Mouse (Mus musculus) forebrain, embryonic 10.5 days (tissue): ENCODE data around the gene Agap1. TPM values are rescaled to one million over a fixed set of nuclear protein-coding genes. Genes with fewer than 3 reads are reported as not detected.
A peak's percentile ranks its signal among the peaks of the same experiment; 100 is the strongest.

ENCODE experiments used
- DNase-seq: peaks from one replicate; pipeline ENCODE4 v3.0.0-alpha.2; 2017; ENCODE audit warnings: low spot score; ENCODE audit errors: extremely low spot score
- H3K27ac ChIP-seq: fragments of 300-500 bp; sonication (generic); 2 replicates; pipeline ENCODE4 v1.5.1; 2016; ENCODE audit warnings: mild to moderate bottlenecking
- H3K27me3 ChIP-seq: fragments of 300-500 bp; sonication (generic); 2 replicates; pipeline ENCODE4 v1.6.1; 2016; ENCODE audit warnings: mild to moderate bottlenecking; ENCODE audit not compliant: poor library complexity, severe bottlenecking
- H3K36me3 ChIP-seq: fragments of 300-500 bp; sonication (generic); replicated peaks from 2 replicates; pipeline ENCODE4 v1.6.1; 2016; ENCODE audit warnings: mild to moderate bottlenecking, moderate library complexity
- H3K4me1 ChIP-seq: fragments of 300-500 bp; sonication (generic); 2 replicates; pipeline ENCODE4 v1.6.1; 2016
- H3K4me3 ChIP-seq: fragments of 300-500 bp; sonication (generic); 2 replicates; pipeline ENCODE4 v1.5.1; 2016; ENCODE audit warnings: mild to moderate bottlenecking, moderate library complexity
- H3K9me3 ChIP-seq: fragments of 300-500 bp; sonication (generic); 2 replicates; pipeline ENCODE4 v1.6.1; 2016; ENCODE audit warnings: mild to moderate bottlenecking, moderate library complexity
- WGBS: fragments of 180-500 bp; shearing (Covaris S2); methylation state at CpG from one replicate; pipeline ENCODE4 v1.1.7; 2016; 5-methylcytosine and 5-hydroxymethylcytosine counted together
- polyA plus RNA-seq: library from polyadenylated mRNA; unstranded; fragments of >200 nt; fragmentation: Nextera tagmentation; extraction: Ambion mirVana; gene quantifications from 2 replicates; pipeline ENCODE4 v1.2.1, GENCODE M21; 2016

The Agap1 gene
- polyA plus RNA-seq, 1 experiment from 2014 or later: 14.3 TPM

DNA sequence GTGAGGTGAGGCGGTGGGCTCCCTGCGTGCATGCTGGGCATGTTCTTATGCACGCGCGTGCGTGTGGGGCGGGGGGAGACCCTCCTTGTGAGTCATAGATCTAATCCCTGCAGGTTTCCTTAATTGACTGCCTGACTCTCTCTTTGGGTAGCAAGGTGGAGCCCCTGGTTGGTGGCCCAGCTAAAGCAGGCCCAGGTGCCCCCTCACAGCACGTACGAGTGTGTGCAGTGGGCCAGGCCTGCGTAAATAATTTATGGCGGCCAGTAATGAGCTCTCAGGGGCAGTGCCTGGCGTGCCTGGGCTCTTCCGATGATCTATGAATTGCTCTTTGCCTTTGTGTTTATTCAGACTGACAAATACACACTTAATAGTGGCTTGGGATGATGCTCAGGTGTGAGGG lies 86.5 kb downstream of the Agap1 start:
- H3K27ac ChIP-seq: peak overlapping the region; percentile 64; the same call in 1 of the 2 replicates
- H3K4me1 ChIP-seq: peaks cover 57% of the 10 kb centered on the region
- H3K27me3 ChIP-seq: no peaks in the 10 kb centered on the region
- no peaks in the 10 kb centered on the region for H3K9me3 ChIP-seq
- no peaks in the 10 kb centered on the region for H3K36me3 ChIP-seq
- 86% methylated on average over 13 of the region's 13 CpGs for WGBS
- no peak overlapping the region for H3K4me3 ChIP-seq
- no peak for DNase-seq

DNA sequence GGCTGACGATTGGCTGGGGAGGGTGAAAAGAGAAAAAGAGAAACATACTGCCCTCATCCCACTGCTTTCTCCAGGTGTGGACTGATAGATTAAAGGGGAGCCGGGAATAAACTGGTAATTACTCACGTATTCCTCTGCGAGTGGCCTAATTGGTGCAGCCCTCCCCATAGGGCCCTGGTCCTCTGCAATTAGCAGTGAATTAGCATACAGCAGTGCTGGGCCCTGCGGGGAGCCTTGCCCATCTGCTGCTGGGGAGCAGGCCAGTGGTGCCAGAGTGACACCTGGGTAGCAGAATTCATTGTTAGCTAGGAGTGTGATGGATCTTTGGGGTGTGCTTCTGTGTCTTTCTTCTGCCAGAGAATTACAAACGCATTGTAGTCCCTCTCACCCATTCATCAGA lies 87.9 kb downstream of the Agap1 start:
- H3K4me3 ChIP-seq: no peak overlapping the region
- no peaks in the 10 kb centered on the region for H3K9me3 ChIP-seq
- no peaks in the 10 kb centered on the region for H3K36me3 ChIP-seq
- peak overlapping the region; percentile 51; the same call in 1 of the 2 replicates for H3K27ac ChIP-seq
- WGBS: 50% methylated on average over 6 of the region's 6 CpGs
- peaks cover 64% of the 10 kb centered on the region for H3K4me1 ChIP-seq
- H3K27me3 ChIP-seq: no peaks in the 10 kb centered on the region
- no peak for DNase-seq

DNA sequence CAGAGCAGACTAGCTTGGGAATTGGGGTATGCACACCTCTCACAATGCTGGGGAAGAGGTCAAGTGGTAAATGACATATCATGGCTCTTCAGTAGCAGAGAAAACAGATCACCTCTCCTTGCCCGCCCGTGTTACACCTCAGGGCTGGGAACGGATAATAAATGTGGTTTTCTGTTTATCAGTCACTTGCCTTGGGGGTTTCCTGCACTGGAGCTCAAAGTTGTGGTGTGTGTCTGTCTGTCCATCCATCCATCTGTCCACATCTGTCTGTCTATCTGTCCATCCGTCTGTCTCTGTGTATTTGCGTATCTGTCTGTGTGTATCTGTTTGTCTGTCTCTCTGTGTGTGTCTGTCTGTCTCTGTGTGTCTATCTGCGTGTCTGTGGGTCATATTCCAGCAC lies 88.7 kb downstream of the Agap1 start:
- Histone ChIP-seq H3K27me3 (no peaks in the 10 kb centered on the region), H3K27ac (peak overlapping the region; percentile 51; the same call in 1 of the 2 replicates), H3K36me3 (no peaks in the 10 kb centered on the region), H3K4me3 (no peak overlapping the region), H3K9me3 (no peaks in the 10 kb centered on the region), H3K4me1 (peaks cover 67% of the 10 kb centered on the region)
- DNase-seq: no peak
- WGBS: 97% methylated on average over 6 of the region's 6 CpGs

DNA sequence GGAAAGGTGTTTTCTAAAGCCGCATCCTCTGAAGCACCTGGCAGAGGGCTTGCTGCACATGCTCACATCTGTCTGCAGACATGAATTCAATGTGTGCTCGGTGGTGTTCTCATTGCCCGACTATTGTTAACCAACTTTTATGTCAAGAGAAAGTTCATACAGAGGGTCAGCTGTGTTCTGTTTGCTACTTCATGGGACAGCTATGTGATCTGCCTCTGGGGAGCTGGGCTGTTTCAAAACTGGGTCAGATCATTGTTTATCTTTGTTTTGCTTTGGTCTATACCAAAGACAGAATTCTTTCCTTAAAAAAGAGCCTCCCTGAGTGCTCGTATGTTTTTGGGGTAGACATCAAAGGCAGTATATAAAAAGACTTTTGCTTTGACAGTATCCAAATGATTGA lies 89.5 kb downstream of the Agap1 start:
- Histone ChIP-seq H3K27ac (no peak overlapping the region), H3K27me3 (no peaks in the 10 kb centered on the region), H3K4me1 (peaks cover 70% of the 10 kb centered on the region), H3K9me3 (no peaks in the 10 kb centered on the region), H3K4me3 (no peak overlapping the region), H3K36me3 (no peaks in the 10 kb centered on the region)
- 96% methylated on average over 4 of the region's 4 CpGs for WGBS
- DNase-seq: no peak

DNA sequence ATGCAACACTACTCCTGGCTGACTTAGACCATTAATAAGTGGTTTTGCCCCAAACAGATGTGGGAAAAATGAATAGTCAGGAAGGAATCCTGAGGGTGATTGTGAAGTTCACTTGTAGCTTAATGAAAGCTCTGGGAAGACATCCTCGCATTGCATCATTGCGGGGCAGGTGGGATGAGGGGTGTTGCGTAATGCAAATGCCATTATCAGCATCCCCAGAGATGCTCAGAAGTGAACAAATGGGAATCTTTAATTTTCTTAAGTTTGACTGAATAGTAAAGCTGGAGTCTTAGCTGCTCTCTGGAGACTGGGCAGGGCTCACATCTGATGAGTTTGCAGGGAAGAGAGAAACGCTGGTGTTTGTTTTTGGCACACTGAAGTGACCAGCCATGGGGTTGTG lies 90.5 kb downstream of the Agap1 start:
- no peaks in the 10 kb centered on the region for H3K9me3 ChIP-seq
- WGBS: 97% methylated on average over 4 of the region's 4 CpGs
- no peak overlapping the region for H3K27ac ChIP-seq
- H3K27me3 ChIP-seq: no peaks in the 10 kb centered on the region
- H3K4me1 ChIP-seq: peaks cover 73% of the 10 kb centered on the region
- DNase-seq: no peak
- H3K36me3 ChIP-seq: no peaks in the 10 kb centered on the region
- no peak overlapping the region for H3K4me3 ChIP-seq

DNA sequence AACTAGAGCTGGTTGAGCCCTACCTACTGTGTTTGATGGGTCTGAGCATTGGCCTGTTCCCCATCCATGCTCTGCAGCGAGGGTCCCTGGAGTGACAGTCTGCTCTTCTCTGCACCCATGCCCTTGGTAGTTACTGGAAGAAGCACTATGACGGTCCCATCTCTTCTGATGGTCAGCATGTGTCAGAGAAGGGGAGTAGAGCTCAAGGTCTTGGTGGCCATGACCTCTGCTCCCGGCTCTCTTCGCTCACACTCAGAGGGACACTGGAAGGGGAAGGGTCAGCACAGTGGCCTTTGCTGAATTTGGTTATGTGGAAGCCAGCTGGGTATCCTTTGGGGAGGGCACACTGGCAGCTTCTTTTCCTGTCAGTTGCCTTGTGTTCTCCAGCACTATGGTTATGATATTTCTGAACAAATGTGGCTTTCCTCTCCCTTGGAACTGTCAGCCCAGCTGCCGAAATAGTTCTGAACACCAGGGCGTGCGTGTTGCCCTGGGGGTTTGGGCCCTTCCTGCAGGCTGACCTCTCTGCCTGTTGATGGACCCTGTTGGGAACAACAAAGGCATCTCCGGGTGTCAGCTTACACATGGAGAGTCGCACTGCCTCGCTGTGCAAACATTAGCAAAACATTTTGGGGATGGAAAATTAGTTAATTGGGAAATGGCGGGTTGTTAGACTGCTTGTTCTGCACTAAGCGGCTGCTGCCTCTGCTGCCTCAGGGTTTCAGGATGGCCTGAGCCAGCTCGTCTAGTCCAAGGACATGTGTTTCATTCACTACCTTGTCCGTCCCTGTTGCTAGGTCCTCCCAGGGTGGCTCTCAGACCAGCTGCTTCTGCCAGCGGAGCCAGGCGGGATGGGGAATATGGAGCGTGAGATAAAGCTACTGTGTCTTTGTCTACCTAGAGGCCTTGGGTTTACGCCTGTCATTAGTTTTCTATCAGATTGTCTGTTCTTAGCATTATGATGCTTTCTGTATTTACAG lies 93.2 kb downstream of the Agap1 start:
- H3K9me3 ChIP-seq: no peaks in the 10 kb centered on the region
- no peaks in the 10 kb centered on the region for H3K36me3 ChIP-seq
- no peaks in the 10 kb centered on the region for H3K27me3 ChIP-seq
- WGBS: 51% methylated on average over 18 of the region's 18 CpGs
- H3K4me3 ChIP-seq: no peak overlapping the region; the same call in 1 of the 2 replicates
- no peak for DNase-seq
- H3K4me1 ChIP-seq: peaks cover 62% of the 10 kb centered on the region
- H3K27ac ChIP-seq: peak overlapping the region; percentile 67

DNA sequence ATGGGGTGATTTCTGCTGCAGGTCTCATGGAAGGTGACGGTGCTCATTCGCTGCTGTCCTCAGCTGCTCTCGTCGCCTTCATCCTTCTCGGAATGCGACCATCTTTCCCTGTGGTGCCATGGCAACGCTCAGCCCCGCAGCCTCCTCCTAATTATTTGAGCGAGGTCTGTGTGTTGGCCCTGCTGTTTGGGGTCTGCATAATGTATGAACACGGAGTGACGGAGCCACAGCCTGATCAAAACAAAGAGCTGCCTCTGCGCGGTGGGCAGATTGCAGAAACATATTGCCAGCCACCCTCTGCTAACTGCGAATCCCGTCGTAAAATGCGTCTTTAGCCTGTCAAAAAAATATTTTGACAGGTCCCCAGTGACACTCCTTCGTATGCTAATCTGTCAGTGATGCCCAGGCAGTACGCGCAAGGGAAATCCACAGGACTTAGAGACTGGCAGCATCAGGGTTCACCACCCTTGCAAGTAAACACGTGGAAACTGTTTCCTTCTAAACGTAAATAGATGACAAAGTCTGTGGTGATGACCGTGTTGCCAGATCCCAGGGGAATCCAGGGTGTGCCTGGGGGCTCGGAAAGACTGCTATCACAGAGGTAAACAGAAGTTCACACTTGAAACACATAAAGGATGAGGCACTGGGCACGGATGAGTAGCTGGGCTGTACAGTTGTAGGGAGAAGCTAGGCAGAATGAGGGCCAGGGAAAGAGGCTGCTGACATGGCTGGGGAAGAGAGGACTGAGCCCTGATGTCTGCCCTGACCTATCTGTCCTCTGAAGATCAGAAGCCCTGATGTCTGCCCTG lies 95.7 kb downstream of the Agap1 start:
- Histone ChIP-seq H3K27ac (peak overlapping the region; percentile 78), H3K9me3 (no peaks in the 10 kb centered on the region), H3K36me3 (no peaks in the 10 kb centered on the region), H3K4me1 (peaks cover 63% of the 10 kb centered on the region), H3K4me3 (peak overlapping the region; percentile 23; the same call in 1 of the 2 replicates), H3K27me3 (no peaks in the 10 kb centered on the region)
- 53% methylated on average over 25 of the region's 25 CpGs for WGBS
- DNase-seq: peak; percentile 70

DNA sequence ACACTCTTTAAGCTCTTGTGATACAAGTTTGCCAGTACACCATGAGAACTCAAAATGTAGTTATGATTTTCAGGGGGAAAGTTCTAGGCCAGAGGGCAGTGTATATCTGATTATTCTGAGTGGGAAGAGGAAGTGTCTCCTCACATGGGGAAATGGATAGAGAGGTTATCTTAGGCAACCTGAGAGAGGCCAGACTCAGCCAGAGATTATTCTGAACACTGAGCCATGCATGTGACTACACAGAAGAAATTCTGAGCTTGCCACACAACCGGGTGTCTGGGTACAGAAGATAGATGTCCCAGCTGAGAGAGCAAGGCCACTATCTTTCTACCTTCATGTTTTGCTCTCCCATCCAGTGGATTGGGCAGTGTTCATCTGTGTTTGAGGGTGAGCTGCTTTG lies 97.9 kb downstream of the Agap1 start:
- 96% methylated on average over 1 of the region's 1 CpGs for WGBS
- Histone ChIP-seq H3K36me3 (no peaks in the 10 kb centered on the region), H3K27ac (no peak overlapping the region), H3K27me3 (no peaks in the 10 kb centered on the region), H3K9me3 (no peaks in the 10 kb centered on the region), H3K4me1 (peaks cover 72% of the 10 kb centered on the region), H3K4me3 (no peak overlapping the region)
- no peak for DNase-seq

DNA sequence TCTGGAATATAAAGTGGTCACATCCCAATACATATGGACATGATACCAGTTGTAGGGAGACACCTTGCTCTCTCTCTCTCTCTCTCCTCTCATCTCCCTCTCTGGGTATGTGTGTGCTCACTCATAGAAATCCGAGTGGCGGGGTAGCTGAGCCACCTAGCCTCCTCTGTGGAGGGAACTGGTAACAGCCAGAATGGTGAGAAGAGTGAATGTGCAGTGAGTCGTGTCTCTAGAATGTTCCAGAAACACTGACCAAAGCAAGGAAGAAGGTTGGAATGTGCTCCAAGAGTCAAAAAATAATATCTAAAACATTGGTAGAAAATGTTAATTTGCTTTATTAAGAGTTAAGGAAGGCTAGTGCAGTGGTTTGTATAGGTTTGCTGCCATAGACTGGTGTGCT lies 99.2 kb downstream of the Agap1 start:
- Histone ChIP-seq H3K9me3 (no peaks in the 10 kb centered on the region), H3K27ac (no peak overlapping the region), H3K4me3 (no peak overlapping the region), H3K36me3 (no peaks in the 10 kb centered on the region), H3K4me1 (peaks cover 72% of the 10 kb centered on the region), H3K27me3 (no peaks in the 10 kb centered on the region)
- no peak for DNase-seq
- WGBS: 96% methylated on average over 3 of the region's 3 CpGs

DNA sequence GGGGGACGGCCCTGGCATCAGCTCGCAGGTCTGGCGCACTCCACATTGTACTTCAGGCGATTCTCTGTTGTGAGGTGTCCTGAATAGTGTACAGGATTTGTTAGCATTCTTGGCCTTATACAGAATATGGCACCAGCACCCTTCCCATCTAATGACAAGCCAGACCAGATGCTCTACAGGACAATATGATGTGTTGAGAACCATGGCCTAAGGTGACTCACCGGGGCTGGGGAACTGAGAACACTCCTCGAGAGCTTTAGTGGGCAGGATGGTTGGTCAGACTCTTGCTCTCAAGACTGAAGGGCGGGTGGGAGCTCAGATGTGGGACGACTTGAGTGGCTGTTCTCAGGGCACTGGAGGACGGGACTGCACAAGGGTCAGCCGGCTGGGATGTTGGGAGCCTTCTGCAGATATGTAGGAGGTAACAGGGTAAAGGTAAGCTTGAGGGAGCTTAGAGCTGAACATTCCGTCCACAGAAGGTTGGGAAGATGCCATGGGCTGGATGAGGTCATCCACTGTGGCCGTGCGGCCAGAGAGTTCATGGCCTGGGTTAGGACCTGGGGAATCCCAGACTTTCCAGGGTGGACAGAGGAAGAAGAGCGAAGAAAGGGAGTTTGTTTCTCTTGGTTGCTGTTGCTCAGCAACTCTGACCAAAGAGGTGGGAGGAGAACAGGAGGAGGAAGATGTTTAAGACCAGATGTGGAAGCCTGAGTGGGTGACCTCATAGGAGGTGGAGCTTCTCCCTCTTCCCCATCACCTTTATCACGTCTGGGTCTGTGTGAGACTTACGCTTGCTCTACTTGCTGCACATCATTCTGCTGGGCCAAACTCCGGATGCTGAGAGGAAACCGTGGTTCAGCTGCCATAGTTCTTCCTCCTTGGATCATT lies 100.6 kb downstream of the Agap1 start:
- Histone ChIP-seq H3K9me3 (no peaks in the 10 kb centered on the region), H3K36me3 (no peaks in the 10 kb centered on the region), H3K4me1 (peaks cover 64% of the 10 kb centered on the region), H3K27me3 (no peaks in the 10 kb centered on the region), H3K4me3 (no peak overlapping the region), H3K27ac (no peak overlapping the region)
- no peak for DNase-seq
- 92% methylated on average over 18 of the region's 18 CpGs for WGBS

DNA sequence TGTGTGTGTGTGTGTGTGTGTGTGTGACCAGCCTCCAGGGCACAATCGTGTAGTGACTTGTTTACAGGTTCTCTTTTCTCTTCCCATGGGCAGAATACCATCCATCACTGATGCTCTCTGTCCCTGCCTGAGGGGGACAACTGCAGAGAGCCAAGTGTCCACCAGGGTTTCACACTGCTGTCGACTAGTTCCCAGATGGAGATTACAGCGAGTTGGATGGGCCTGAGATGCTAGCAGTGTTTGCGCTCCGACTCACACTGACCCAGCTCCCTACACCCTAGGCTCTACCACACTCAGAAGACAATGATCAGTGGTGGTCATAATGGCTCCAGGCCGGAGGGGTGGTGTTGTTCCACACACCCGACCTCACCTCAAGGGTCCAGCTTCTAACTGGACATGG lies 101.4 kb downstream of the Agap1 start:
- H3K36me3 ChIP-seq: no peaks in the 10 kb centered on the region
- H3K27me3 ChIP-seq: no peaks in the 10 kb centered on the region
- H3K4me3 ChIP-seq: no peak overlapping the region
- no peaks in the 10 kb centered on the region for H3K9me3 ChIP-seq
- 83% methylated on average over 7 of the region's 7 CpGs for WGBS
- DNase-seq: no peak
- peaks cover 64% of the 10 kb centered on the region for H3K4me1 ChIP-seq
- H3K27ac ChIP-seq: peak overlapping the region; percentile 44; the same call in 1 of the 2 replicates

DNA sequence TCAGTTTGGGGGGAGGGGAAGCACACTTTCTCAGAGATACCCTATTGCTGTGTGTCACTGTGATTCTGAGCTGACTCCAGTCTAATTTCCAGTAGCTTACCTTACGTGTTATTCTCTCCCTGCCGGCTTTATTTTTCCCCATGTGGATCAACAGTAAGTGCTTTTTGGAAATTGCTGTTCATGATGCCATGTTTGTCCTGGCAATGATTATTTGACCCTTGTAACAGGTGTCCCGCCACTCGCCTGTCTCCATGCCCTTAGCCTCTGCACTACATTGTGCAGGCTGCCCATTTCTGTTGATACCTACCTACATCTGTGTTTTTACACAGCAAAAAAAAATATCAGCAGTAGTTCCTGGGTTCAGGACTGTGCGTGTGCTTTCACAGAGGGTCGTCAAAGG lies 102.8 kb downstream of the Agap1 start:
- H3K9me3 ChIP-seq: no peaks in the 10 kb centered on the region
- H3K4me1 ChIP-seq: peaks cover 60% of the 10 kb centered on the region
- H3K4me3 ChIP-seq: no peak overlapping the region
- no peak overlapping the region for H3K27ac ChIP-seq
- H3K27me3 ChIP-seq: no peaks in the 10 kb centered on the region
- 90% methylated on average over 6 of the region's 6 CpGs for WGBS
- H3K36me3 ChIP-seq: no peaks in the 10 kb centered on the region
- no peak for DNase-seq
